Mouse (Mus musculus) heart, postnatal 0 days (tissue): ENCODE data around the gene Sft2d1.

ENCODE experiments used
- CTCF ChIP-seq: IDR thresholded peaks from 2 replicates; pipeline ENCODE4 v1.5.1; 2016; ENCODE audit warnings: antibody characterized with exemption, control low read depth, low read depth
- EP300 ChIP-seq: IDR thresholded peaks from 2 replicates; pipeline ENCODE4 v1.6.1; 2016; ENCODE audit warnings: antibody characterized with exemption, low read depth

DNA sequence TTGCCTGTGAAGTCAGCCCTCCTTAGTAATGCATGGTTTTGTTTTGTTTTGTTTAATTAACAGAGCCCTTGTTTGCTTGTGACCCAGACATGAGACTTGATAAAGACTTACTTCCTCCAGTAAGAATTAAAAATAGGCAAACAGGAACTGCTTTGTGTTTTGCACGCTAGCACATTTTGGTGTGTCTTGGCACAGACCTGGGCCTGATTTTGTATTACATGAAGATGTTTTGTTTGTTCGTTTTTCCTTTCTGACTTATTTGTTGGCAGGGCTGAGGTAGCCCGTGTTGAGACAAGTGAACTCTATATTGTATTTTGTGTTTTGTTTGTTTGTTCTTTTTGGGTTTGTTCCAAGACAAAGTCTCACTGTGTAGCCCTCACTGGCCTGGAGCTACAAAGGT lies 849 bp downstream of the Sft2d1 start:
- TF ChIP-seq CTCF (no peak), EP300 (no peak)
